Mouse (Mus musculus) cerebellum, postnatal 25 days (tissue): ENCODE data around the gene Celf2.

Experiments
- DNase-seq, 2 experiments: peaks; one replicate each; pipeline ENCODE4 v3.0.0; 2021; ENCODE audit warnings: mixed read lengths in 2 of 2

The Celf2 gene

GRCm38 (mm10) chr2:7260186-7260585 lies 249.2 kb downstream of the Celf2 start:
- DNase-seq: no peak

- DNase-seq: no peak
Observed at GRCm38 (mm10) chr2:7259616-7260015, 249.7 kb downstream of the Celf2 start.

GRCm38 (mm10) chr2:7256023-7256422 lies 253.3 kb downstream of the Celf2 start:
- no peak for DNase-seq

GRCm38 (mm10) chr2:7255386-7255785 lies 254.0 kb downstream of the Celf2 start:
- no peak for DNase-seq

- no peak for DNase-seq
Observed at GRCm38 (mm10) chr2:7250314-7250713, 259.0 kb downstream of the Celf2 start.

- no peak for DNase-seq
Observed at GRCm38 (mm10) chr2:7249002-7249401, 260.4 kb downstream of the Celf2 start.

- DNase-seq: no peak
Observed at GRCm38 (mm10) chr2:7245958-7246774, 263.2 kb downstream of the Celf2 start.

GRCm38 (mm10) chr2:7242139-7242538 lies 267.2 kb downstream of the Celf2 start:
- no peak for DNase-seq

GRCm38 (mm10) chr2:7241523-7241941 lies 267.8 kb downstream of the Celf2 start:
- DNase-seq: no peak

GRCm38 (mm10) chr2:7237283-7237682 lies 272.1 kb downstream of the Celf2 start:
- DNase-seq: no peak

- no peak for DNase-seq
Observed at GRCm38 (mm10) chr2:7236452-7236851, 272.9 kb downstream of the Celf2 start.

- DNase-seq: no peak
Observed at GRCm38 (mm10) chr2:7235059-7235741, 274.2 kb downstream of the Celf2 start.

GRCm38 (mm10) chr2:7234587-7234986 lies 274.8 kb downstream of the Celf2 start:
- no peak for DNase-seq

GRCm38 (mm10) chr2:7233411-7233810 lies 276.0 kb downstream of the Celf2 start:
- DNase-seq: no peak

- no peak for DNase-seq
Observed at GRCm38 (mm10) chr2:7226785-7227184, 282.6 kb downstream of the Celf2 start.

- no peak for DNase-seq
Observed at GRCm38 (mm10) chr2:7224346-7225071, 284.9 kb downstream of the Celf2 start.

GRCm38 (mm10) chr2:7223538-7223937 lies 285.8 kb downstream of the Celf2 start:
- DNase-seq: no peak

GRCm38 (mm10) chr2:7222886-7223285 lies 286.5 kb downstream of the Celf2 start:
- no peak for DNase-seq

GRCm38 (mm10) chr2:7221856-7222255 lies 287.5 kb downstream of the Celf2 start:
- DNase-seq: no peak

GRCm38 (mm10) chr2:7218101-7218500 lies 291.3 kb downstream of the Celf2 start:
- DNase-seq: no peak

- no peak for DNase-seq
Observed at GRCm38 (mm10) chr2:7207691-7208504, 301.5 kb downstream of the Celf2 start.

GRCm38 (mm10) chr2:7193413-7193812 lies 315.9 kb downstream of the Celf2 start:
- DNase-seq: no peak

- no peak for DNase-seq
Observed at GRCm38 (mm10) chr2:7179186-7179585, 330.2 kb downstream of the Celf2 start.
